Mouse (Mus musculus) MN1 (cell line): ENCODE measurements at regions not wholly inside any gene's neighbourhood (a gene's known extent, or its start where the extent isn't known, plus 50 kb on each side); places are given as distances from the start of the nearest gene placed in this dataset.

Experiments
- DNase-seq: peaks from one replicate; pipeline ENCODE4 v3.0.0-alpha.2; 2016; ENCODE audit warnings: low spot score

- DNase-seq = no peak
These were observed 65.3 kb downstream of the Med10 start for GRCm38 (mm10) chr13:69867296-69868065.

DNA sequence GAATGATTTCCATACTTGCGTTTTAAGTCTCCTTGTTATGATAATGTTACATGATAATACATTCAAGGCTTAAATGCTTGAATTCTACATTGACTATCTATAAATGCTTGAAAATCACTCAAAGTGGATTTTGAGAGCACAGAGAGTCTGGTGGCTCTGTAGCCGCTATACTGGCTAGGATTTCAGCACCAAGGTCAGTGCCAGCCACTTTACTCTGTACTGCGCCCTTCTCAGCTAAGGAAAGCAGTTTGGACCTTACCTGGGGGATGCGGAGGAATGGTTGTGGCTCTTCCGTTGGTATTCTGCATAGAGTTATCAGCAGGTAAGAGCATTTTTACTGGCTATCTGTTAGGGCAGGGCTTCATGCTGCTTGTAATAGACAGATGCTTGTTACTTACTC lies 94.3 kb downstream of the Med10 start:
- DNase-seq = no peak

- DNase-seq = no peak
These were observed 98.9 kb downstream of the Med10 start for GRCm38 (mm10) chr13:69901139-69901538.

DNA sequence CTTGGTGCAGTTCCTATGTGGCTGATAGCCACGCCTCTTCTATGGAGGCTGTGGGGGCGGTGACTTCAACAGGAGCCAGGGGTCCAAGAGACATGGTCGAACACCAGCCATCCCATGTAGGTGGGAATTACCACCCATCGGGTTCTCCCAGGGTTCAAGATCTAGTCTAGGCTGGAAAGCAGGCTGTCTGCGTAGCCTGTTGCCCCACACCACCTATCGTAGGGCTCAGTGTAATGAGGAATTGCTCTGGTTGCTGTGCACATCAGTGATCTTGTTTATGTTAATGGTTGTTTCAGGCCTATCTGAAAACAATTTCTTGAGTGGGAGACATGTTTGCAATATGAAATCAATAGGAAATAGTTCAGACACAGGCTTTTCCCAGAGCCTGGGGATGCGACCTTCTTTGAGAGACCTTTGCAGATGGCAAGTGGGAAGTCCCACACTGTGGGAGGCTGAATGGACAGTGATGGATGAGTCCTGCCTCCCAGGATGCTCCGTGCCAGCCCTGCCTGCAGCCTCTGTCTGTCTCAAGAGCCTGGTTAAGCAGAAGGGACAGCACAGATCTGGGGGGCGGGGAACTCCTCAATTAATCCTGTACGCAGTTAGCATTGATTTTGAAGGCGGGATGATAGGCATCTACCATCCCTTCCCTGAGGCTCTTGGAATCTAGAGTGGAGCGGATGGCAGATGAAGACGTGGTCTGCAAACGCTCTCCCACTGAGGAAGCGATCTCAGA lies 104.8 kb downstream of the Med10 start:
- no peak for DNase-seq

DNA sequence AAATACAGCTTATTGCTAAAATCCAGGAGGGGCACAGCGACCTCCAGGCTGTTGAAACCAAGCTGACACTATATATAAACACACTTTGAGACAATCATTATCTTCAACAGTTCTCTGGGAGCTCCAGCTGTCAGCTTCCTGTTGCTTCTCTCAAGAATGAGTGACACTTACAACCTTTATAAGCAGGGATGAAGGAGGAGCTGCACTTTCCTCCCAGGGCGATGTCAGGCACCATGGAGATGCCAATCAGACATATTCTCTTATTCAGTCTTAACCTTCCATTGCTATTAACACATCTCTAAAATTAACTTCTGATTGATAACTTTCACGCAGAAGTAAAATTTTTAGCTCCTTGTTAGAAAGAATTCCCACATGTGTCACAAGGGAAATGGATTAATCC lies 113.6 kb downstream of the Med10 start:
- DNase-seq = no peak

GRCm38 (mm10) chr13:69932695-69933550 lies 130.7 kb downstream of the Med10 start:
- DNase-seq = no peak

GRCm38 (mm10) chr13:69933551-69933845 lies 131.3 kb downstream of the Med10 start:
- peak; percentile 77 for DNase-seq

DNA sequence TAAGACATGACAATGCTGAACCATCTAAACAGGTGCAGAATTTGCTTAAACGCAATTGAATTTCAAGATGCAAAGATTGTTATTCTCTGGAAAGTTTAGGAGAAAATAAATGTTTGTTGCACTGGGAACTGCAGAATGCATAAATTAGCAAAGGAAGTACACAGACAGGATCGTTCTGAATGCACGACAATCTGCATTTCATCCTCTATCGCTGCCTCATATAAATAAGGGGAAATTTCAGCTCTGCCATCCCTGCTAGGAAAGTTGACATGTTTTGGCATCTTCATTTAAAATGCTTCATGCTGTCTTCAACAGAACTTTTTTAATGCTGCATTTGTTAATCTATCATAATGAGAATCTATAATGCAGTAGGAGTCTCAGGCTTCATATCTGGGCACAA lies 137.6 kb downstream of the Med10 start:
- no peak for DNase-seq

- DNase-seq = no peak
These were observed 142.5 kb downstream of the Med10 start for GRCm38 (mm10) chr13:69944651-69945050.

DNA sequence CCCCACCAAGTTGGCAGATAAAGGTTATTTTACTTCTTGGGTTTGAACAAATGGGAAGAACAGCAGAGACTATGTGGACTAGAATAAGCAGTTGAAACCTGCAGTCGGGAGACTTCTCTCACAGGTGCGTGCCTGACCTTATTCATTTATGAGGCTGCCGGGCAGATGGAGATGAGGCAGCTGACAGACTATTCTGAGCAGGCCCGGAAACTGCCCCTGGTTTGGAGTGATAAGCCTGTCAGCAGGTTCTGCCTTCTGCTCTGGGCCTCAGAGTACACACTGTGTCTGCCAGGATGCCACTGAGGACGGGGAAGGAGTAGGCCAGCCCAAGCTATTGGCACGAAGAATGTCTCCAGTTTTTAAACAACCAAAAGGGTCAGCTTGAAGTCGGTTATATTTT lies 144.4 kb downstream of the Med10 start:
- DNase-seq = no peak

DNA sequence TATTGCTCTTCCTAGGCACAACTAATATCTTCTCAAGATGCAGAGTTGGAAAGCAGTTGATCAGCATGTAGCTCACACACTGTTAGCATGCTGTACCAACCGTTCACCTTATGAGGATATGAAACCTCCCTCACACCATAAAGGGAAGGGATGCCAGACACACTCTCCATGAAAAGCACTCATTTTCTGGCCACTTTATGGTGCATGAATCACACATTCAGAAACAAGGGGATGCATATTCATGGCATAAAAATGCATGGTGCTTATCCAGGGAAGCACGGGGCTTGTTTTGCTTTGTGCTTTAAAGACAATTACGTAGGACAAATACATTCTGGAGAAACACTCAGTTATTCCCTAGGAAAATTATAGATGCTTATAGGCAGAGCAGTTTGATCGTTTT lies 149.9 kb downstream of the Med10 start:
- no peak for DNase-seq

DNA sequence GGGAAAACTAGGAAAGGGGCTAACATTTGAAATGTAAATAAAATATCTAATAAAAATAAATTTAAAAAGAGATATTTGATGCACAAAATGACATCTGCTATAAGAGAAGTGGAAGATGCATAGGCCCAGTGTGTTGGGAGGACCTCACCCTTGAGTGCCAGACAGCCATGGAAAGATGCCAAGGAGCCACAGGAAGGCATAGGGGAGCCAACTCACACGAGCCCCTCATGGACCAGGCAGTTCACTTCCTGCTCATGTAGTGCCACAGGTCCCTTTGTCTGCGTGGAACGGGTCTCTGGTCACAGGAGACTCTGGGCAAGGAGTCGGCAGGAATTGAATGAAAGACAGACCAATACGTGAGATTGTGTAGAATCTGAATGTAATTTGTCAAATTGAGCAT lies 152.0 kb downstream of the Med10 start:
- no peak for DNase-seq

DNA sequence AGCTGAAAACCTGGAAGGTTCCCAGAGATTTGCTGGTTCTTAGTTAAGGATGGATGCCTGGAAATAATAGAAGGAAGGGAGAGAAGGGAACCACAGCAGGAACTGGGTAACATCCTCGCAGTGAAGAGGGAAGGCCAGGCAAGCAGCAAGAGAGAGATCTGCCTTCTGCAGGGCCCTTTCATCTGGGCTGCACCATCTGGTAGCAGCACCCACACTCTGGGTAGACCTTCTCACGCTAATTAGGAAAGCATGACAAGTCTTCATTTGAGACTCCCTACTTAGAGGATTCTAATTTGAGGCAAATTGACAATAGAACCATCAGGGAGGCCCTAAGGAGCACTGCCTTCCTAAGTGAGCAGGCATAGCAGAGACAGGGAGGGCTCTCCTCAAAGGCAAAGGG lies 153.3 kb downstream of the Med10 start:
- DNase-seq = no peak

DNA sequence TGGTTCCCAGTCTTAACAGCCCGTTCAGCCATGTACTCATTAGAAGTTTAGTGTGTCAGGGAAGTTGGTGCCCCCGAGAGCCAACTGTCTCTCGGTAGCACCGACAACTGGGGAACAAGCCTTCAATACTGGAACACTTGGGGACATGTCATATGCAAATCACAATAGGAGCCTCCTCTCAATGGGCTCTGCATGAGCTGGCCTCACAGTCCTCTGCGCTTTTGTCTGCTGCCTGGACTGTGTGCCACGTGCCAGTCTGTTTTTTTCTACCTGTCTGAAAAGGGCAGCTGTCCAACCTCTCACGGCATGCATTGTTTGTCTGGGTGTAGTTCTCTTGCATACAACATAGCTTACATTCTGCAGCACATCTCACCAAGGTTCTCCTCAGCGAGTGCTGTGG lies 161.7 kb downstream of the Med10 start:
- DNase-seq = no peak

GRCm38 (mm10) chr13:69971281-69972057 lies 169.3 kb downstream of the Med10 start:
- DNase-seq = no peak

DNA sequence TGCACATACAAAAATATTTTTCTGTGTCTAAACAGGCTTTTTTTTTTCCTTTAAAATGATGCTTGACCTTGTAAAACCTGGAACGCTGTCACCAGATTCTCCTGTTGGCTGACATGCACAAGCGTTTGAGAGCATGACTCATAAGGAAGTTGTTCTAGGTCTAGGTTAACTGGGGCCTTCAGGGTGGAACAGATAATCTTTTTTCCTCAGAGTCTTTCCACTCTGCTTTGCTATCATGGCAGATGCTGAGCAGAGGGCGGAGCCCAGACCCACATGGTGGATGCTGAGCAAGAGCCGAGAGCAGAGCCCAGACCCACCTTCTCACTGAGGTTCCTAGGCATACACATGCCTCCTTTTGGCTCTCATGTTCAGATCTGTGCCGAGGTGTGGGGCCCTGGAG lies 172.6 kb downstream of the Med10 start:
- DNase-seq = no peak

DNA sequence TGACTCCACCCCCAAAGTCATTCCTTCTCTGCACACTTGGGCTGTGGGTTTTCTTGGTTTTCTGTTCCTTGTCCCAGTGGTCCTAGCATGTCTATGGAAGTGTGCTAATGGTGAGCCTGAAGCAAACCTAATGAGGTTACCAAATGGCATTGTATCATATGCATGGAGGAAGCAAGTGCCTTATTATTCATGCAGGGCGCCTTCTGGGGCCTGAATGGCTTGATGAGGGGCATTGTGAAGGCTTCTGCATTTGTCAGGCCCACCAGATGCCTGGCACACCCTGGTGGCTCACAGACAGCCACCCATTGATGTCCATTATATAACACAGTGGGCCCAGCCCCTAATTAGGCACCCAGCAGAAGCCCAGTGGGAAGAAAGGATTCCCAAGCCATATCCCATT lies 182.0 kb downstream of the Med10 start:
- no peak for DNase-seq

DNA sequence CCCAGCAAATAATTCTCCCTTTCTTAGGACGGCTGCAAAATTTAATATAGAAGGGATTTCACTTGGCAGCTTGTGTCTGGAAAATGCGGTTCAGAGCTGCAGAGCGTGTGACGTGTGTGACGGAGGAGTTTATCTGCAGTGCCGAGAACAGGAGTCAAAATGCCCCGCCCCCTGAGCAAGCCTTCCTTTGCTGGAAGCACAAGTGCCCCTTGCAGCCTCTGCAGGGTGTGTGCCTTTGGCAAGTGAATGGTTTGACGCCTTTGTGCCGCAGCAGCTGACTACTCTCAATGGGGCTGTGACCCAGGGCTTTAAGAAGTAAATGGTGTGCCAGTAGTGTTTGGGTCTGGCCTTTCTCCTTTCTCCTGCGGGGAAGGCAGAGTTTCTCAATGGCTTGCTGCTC lies 185.0 kb downstream of the Med10 start:
- peak; percentile 54 for DNase-seq

GRCm38 (mm10) chr13:69988319-69988718 lies 186.1 kb downstream of the Med10 start:
- peak; percentile 28 for DNase-seq

GRCm38 (mm10) chr13:69991253-69991891 lies 189.2 kb downstream of the Med10 start:
- peak; percentile 42 for DNase-seq

GRCm38 (mm10) chr13:69991892-69992261 lies 189.7 kb downstream of the Med10 start:
- DNase-seq = no peak

DNA sequence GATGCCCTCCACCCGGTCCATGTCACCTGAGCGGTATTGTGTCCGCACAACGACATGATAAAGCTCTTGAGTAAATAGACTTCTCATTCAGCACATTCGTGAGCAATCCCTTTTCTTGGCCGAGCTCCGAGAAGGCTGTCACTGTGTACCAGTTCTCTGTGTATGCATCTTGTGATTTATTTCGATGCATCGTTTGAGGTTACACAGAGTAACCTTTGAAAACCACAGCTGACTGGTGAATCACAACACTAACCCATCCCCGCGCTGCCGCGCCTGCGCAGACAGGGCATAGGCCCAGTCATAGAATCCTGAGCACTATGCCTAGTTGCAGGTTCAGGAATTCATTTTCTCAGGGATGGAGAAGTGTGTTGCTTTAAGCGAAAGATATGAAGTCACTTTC lies 201.4 kb downstream of the Med10 start:
- no peak for DNase-seq
